Mouse (Mus musculus) urinary bladder, postnatal 25 days (tissue): Measurements from ENCODE around the gene Dcun1d2.
"Not testable (repeated sequence)": the region's sequence is repeated elsewhere in the genome, so short reads cannot be mapped to it uniquely, and the experiment has no call there.

Source experiments
- DNase-seq: peaks from one replicate; pipeline ENCODE4 v3.0.0; 2022; ENCODE audit warnings: low spot score

Dcun1d2 gene

DNA sequence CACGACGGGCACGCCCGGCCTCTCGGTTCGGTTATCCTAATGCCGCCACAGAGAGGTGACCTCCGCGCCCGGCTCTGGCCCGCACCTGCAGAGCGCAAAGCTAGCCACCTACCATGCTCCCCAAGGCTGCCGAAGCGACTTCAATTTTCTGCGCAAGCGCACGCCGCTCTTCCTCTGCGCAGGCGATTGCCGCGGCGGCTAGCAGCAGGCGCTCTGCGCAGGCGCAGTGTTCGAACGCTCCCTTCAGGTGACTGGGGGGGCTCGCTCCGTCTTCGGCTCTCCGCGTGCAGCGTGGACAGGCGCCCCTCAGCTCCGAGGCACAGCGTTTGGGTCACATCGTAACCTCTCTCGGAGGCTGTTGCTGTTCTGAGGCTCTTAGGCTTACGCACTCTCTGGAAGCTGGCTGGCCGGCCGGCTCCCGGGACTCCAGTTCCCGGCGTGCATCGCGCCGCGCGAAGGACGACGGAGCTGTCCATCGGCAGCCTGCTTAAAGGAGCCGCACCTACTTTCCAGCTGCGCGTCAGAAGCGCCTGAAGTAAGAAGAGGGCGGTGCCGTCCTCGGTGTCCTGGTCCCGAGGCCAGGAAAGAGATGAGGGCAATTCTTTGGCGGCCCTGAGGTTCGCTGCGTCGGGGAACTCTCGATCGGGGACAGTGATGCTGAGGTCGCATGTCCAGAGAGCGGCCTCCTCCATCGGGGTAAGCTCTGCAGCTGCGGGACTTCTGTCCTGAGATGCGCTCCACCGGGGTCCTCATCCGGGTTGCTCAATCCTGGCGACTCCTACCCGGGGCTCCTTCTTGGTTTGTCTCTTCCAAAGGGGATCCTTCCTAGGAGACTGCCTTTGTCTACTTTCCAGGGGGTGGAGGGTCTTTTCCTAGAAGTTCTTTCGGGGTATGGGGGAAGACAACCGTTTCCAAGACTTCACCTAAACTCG is at the start of gene Dcun1d2, which contains the start of gene Tmco3:
TSS of gene Dcun1d2 (minus strand) at position 440 of the 932 bp plus-strand sequence.
TSS of gene Tmco3 (plus strand) at position 499 of the 932 bp plus-strand sequence.
- peak; percentile 97 for DNase-seq

- DNase-seq: no peak
Measured at GRCm38 (mm10) chr8:13337678-13338077, 49.7 kb upstream of the Dcun1d2 start.

DNA sequence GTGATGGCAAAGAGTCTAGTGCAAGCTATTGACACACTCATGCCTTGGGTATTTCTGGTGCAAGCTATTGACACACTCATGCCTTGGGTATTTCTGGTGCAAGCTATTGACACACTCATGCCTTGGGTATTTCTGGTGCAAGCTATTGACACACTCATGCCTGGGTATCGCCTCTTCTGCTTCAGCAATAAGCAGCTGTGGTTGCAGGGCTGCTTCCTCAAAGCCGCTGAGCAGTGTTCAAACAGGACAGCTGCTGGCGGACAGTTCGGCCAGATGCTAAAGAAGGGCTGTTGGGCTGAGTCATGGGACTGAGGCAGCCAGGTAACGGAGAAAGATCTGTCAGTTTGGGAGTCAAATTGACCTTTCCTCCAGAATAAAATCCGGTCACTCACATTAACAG is 49.3 kb upstream of the Dcun1d2 start:
- DNase-seq: not testable (repeated sequence)

GRCm38 (mm10) chr8:13334671-13335070 is 46.7 kb upstream of the Dcun1d2 start:
- no peak for DNase-seq

- no peak for DNase-seq
Measured at GRCm38 (mm10) chr8:13326598-13326997, 38.7 kb upstream of the Dcun1d2 start.

DNA sequence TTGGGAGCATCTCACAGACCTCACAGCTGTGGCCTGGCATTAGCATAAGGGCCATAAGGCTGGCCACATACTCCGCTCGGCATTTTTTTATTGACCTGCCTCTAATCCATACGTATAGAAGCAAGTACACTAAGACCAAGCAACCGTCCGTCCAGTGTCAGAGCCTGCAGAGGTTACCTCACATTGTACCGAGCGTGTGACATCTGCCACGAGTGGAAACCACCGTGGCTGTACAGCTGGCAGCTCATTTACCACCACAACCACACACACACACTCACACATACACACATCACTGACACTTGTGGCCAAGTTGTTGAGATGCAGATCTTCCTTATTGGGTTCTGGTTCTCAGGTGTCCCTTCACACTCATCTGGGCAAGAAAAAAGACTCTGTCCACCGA is 28.7 kb upstream of the Dcun1d2 start:
- DNase-seq: no peak

GRCm38 (mm10) chr8:13314922-13315321 is 27.0 kb upstream of the Dcun1d2 start:
- no peak for DNase-seq

GRCm38 (mm10) chr8:13306916-13307315 is 19.0 kb upstream of the Dcun1d2 start:
- no peak for DNase-seq

- DNase-seq: no peak
Measured at GRCm38 (mm10) chr8:13306309-13306909, 18.5 kb upstream of the Dcun1d2 start.

DNA sequence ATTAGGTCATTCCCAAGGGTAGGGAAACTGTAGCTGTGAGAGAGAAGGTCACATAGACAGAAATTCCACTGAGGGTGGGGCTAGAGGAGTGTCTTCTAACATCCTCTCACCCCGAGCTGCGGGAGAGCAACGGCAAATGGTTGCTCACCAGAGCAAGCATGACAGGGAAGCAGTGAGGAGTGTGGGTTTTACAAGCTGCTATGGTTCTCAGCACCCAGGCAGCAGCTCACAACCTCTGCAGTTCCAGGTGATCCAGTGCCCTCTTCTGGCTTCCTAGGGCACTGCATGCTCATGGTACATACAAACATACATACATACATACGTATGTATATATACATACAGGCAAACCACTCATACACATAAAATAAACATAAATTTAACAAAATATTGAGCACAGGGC is 18.0 kb upstream of the Dcun1d2 start:
- no peak for DNase-seq

GRCm38 (mm10) chr8:13305459-13305858 is 17.5 kb upstream of the Dcun1d2 start:
- no peak for DNase-seq

DNA sequence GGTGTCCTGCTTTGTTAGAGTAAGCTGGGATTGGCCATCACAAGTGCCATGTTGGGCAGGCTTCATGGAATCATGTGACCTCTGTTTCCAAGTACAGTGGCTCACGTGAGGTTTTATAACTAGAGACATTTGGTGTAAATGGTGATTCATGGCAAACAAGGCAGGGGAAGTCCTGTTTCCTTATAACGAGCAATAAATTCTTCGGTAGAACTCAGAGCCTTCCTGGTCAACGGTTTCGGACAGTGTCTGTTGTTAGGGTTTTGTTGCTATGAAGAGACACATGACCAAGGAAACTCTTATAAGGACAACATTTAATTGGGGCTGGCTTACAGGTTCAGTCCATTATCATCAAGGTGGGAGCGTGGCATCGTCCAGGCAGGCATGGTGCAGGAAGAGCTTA is 13.1 kb upstream of the Dcun1d2 start:
- DNase-seq: no peak

- DNase-seq: no peak
Measured at GRCm38 (mm10) chr8:13299571-13299970, 11.6 kb upstream of the Dcun1d2 start.

DNA sequence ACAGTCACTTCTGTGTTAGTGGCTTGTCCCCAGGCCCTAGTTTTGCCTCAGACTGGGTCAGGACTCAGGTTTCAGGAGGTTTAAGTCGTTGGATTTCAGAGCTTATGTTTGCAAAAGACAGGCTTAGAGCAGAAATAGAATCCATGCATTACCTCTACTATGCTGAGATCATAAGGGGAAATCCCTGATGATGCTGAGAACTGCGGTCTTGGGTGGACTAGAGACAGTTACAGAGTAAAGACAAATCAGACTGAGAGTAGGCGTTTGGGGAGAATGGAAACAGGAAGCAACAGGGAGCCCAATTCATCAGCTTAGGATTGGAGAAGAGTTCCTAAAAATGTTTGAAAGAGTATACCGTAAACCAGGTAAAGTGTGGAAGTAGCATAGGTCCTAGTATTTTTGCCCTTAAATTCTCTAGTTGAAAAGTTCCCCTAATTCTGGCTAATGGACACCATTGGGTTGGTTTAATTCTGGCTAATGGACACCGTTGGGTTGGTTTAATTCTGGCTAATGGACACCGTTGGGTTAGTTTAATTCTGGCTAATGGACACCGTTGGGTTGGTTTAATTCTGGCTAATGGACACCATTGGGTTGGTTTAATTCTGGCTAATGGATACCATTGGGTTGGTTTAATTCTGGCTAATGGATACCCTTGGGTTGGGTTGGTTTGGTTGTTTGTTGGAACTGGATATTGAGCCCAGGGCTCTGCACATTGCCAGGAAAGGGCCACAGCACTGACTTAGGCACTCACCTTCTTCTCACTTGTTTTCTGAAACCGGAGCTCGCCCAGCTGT is 5.9 kb upstream of the Dcun1d2 start:
- DNase-seq: no peak

DNA sequence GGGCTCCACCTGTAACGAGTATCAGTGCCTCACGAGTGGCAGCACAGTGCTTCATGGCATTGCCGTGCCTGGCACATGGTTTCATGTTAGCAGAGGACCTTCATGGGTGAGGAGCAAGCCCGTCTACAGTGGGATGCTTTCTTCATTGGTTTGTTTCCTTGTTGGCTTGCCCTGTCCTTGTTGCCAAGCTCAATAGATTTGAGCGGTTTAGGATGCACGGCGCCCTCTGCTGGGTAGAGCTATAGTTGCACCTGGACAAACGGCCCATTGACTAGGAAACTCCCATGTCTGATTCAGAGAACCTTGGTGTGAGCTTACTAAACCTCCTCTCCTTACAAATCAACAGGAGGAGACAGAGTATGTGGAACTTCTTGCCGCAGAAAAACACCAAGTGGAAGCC is 4.4 kb upstream of the Dcun1d2 start:
- DNase-seq: peak; percentile 73

DNA sequence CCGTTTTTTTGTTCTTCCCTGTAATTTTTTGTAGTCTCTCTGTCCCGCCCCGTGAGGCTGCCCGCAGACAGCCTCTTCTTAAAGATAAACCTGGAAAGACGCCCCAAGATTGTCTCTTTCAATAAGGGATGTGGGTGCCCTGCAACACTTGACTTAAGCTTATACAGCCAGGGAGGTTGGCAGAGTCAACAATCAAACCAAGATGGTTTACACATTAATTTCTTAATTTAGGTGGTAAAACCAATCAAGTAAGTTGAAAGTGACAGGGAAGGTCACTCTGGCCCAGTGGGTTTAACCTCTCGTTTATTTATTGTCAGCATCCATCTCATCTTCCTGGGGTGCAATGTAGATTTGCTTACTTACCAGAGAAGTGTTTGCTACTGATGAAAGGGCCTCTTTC is 715 bp upstream of the Dcun1d2 start:
- no peak for DNase-seq

DNA sequence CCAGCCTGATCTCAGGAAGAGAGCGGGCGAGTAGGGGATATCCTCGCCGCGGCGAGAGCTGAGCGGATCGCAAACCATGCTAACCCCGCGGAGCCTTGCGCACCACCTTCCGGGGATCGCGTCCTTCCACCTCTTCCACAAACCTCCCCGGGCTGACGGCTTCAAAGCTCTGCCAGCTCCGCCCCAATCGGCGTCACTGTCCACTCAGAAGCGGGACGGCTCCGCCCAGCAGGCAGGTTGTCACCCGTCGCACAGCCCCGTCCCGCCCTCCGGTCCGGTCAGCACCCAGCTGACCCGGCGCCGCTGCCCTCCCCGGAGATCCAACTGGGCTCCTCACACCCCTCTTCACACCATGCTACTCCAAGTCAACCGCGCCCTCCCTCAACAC is 633 bp downstream of the Dcun1d2 start:
- DNase-seq: peak; percentile 81

GRCm38 (mm10) chr8:13283200-13283599 is 4.7 kb downstream of the Dcun1d2 start:
- DNase-seq: no peak

- DNase-seq: no peak
Measured at GRCm38 (mm10) chr8:13276941-13277447, 10.9 kb downstream of the Dcun1d2 start.

DNA sequence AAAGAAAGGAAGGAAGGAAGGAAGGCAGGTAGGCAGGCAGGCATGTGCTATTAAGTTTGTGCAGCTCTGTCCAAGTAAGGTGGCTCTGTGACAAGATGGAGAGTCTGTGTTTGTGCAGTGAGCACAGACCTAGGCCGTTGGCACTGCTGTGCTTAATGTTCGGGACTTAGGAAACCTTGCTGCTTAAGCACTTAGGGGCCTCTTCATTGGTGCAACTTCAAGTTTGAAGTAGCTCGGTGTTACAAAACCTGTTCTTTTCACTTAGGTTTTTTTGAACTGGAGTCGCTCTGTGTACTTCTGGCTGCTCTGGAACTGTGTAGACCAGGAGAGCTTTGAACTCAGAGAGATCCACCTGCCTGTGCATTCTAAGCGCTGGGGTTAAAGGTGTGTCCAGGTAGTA is 15.1 kb downstream of the Dcun1d2 start:
- DNase-seq: no peak

- no peak for DNase-seq
Measured at GRCm38 (mm10) chr8:13267566-13267965, 20.4 kb downstream of the Dcun1d2 start.

DNA sequence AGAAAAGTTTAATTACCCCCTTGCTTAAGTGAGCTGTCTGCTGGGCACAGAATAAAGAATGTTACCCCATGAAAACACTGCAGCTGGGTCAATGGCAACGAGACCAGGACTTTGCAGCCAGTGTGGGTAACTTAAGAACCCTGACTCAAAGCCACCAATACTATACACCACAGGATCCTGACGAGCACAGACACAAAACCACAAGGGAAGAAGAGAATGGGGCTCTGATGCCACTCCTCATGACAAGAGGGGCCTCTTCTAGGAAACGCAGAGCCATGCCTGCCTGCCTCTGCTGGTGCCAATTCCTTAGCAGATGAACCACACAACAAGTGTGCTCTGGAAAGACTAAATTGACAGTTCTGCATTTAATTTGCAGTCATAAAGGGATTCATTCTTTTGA is 24.6 kb downstream of the Dcun1d2 start:
- no peak for DNase-seq
